Mouse (Mus musculus) heart, adult 18-20 months (tissue): ENCODE measurements around the gene Nt5dc3. TPM values are rescaled to one million over a fixed set of nuclear protein-coding genes. Genes with fewer than 3 reads are reported as not detected.

ENCODE experiments used
- DNase-seq, 2 experiments: peaks; one replicate each; pipeline ENCODE4 v3.0.0; 2021 to 2022; ENCODE audit warnings: mixed read lengths in 1 of 2
- long read RNA-seq, 2 experiments: library from polyadenylated mRNA; stranded (forward); transcript quantifications; one replicate each; pipeline ENCODE4 v2.0.0; 2021
- total RNA-seq, 2 experiments: library from RNA; stranded (reverse); gene quantifications; 2 replicates each; pipeline ENCODE4 v1.2.3; 2021

Nt5dc3 gene
- total RNA-seq, result 10 to 100 TPM; 33.7 to 35.6 TPM
- long read RNA-seq, experiment 1, full-length matches to known transcripts, result 2 of 11 reads
- long read RNA-seq, experiment 1, partial matches to known transcripts, result 0 of 11 reads
- long read RNA-seq, experiment 1, other reads (novel, unspliced or antisense), result 9 of 11 reads
- long read RNA-seq, experiment 2, partial matches to known transcripts, result 0 of 2 reads
- long read RNA-seq, experiment 2, other reads (novel, unspliced or antisense), result 2 of 2 reads

DNA sequence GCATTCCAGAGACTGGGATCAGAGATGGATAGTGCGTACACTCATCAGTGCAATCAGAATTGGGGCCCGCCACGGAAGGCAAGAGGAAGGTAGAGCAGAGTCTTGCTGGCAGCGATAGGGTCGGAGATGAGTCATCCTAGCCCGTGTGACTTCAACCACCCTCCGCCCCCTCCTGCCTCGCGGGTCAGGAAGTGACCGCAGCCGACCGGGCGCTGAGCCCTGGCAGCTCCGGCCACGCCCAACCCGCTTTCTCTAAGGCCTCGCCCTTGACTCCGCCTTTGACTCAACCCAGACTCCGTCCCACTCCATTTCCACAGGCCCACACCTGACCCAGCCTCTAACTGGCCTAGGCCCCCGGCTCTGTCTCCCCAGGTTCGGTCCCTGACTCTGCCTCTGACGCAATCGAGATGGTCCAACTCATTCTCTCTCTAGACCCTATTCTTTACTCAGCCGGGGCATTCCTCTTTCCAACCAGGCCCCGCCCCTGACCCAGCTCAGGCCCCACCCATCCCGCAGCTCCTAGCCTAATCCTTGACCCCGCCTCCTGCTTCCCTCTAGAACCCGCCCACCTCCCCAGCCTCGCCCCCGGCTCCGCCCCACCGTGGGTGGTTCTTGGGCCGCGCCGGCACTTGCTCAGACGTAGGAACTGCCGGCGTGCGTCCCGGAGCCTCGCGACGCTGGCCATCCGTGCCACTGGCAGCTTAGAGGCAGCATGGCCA lies at the start of gene Nt5dc3:
Gene Nt5dc3 (plus strand): TSS at position 608 of the 719 bp plus-strand sequence.
- DNase-seq, result peak; percentile 97 to 99

DNA sequence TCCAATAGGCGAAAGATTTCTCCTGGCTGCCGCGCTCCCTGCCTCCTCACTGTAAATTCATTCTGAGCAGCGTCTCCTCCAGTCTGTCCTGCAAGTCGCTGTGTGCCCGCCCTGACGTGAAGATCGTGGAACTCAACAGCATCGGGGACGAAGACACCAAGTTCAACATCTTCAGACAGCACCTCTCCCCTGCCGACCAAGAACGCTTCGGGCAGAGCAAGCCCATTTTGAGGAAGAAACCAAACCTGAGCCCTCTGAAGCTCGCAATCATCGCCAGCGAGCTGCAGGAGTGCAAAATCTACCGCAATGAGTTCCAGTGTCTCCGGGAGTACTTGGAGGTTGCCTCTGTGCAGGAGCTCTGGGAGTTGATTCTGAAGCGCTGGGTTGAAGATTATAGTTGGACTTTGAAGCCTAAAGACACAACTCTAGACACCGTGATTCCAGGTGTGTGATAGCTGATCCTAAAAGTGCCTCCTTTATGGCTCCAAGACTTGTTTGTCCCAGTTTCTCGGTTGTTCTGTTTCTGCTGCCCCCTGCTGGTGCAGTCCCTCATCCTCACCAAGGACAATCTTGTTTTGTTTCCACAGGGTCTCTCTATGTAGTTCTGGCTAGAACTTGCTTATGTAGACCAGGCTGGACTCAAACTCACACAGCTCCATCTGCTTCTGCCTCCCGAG lies 47.8 kb upstream of the Nt5dc3 start:
- DNase-seq, result peak; percentile 76 to 95

DNA sequence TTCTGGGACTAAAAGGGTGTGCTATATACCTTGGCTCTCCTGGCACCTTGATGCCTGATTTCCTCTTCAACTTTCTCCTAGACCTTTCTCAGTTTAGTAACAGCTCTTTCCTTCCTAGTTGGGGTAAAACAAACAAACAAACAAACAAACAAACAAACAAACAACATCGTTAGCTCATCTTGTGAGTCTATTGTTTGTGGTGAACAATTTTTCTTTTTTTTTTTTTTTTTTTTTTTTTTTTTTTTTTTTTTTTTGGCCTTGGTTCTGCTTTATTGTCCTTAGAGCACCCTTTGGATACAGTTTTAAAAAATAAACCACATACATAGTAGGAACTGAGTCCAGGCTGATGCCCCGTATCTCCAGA lies 47.3 kb upstream of the Nt5dc3 start:
- no peak for DNase-seq

DNA sequence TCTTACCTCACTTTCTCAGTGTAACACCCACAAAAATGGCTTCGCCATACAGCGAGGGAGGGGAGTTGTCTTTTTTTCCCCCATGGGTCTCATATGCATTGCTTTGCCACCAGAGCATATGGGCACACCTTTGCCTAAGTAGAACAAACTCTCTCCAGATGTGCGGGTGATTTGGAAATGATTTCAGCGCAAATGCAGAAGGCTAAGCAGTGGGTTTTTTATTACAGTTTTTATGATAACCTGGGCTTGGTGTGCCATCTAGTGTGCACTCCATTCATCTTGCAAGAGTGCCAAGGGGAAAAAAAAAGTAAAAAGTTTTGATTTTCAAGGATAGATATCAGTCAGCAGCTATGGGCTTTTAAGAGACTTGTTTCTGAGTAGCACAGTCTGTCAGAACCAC lies 43.8 kb upstream of the Nt5dc3 start:
- no peak for DNase-seq

DNA sequence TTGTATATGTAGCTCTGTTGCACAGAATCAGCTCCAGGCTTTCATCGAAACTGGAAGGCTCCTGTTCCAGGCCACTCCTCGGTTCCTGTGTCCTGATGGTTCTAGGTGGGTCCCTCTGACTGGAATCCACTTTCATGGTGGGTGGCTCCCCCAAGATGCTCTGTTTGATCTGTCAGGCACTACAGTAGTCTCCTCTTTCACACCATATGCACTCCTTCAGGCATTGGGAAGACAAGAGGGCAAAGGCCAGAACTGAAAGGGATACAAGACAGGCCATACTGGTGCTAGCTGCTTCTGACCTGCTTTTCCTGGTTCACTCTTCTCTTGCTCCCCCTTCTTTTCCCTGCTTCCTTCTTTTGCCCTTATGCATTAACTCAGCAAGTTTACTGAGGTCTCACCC lies 35.9 kb upstream of the Nt5dc3 start:
- DNase-seq, result no peak

DNA sequence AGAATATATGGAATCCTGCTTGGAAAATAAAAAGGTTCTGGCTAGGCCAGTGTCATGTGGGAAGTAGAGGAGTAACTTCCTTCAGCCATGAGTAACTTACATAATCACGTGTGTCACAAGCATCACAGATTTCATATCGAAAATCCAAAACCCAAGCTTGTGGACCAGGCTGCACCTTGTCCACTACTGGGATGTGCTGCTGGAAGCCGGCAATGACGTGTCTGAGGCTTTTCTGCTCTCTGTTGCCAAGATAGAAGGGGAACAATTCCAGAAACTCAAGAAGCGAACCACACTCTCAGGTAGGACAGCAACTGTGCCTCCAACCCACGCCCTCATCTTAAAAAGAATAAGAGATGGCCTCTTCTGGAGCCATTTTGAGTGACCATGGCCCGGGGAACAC lies 34.5 kb upstream of the Nt5dc3 start:
- DNase-seq, result no peak

DNA sequence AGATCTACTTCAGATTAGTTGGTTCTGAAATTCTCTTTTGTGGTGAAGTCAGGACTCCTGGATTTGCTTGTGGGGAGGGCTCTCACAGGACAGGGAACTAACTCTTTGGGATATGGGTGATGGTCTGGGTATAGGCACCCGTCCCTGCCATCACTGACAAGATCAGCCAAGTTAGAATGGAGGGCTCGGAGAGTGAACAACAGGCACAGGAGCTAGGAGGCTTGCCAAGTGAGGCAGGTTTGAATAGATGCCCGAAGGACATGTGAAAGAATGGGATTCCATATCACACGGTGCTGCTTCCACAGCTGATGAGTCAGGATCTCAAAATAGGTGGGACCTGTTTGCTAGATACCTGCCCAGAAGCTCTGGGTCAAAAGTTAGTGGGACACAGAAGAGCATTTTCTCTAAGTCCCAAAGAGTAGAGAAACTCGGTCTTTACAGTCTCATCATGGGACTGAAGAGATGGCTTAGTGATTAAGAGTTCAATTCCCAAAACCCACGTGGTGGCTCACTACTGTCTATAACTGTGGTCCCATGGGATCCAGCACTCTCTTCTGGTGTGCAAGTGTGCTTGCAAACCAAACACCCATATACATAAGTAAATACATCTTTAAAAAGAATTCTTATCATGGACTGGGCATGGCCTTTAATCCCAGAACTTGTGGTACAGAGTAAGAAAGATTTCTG lies 22.8 kb upstream of the Nt5dc3 start:
- DNase-seq, result peak; percentile 61 to 68

DNA sequence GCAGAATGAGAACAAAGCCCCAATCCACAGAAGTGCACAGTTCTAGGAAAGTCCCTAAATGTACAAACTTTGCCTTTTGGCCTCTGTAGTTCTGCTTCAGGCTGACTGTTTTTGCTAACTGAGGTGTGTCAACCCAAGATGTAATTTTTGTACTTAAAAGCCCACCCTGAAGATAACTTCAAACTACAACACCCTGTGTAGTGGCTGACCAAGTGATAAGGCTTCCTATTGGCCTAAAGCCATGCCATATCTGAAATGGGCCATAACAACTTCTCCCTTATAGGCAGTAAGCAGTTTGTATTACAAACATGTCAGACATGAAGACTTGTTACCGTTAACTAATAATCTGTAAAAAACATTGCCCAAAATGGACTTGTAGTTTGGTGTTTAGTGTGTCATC lies 21.1 kb upstream of the Nt5dc3 start:
- DNase-seq, result no peak

DNA sequence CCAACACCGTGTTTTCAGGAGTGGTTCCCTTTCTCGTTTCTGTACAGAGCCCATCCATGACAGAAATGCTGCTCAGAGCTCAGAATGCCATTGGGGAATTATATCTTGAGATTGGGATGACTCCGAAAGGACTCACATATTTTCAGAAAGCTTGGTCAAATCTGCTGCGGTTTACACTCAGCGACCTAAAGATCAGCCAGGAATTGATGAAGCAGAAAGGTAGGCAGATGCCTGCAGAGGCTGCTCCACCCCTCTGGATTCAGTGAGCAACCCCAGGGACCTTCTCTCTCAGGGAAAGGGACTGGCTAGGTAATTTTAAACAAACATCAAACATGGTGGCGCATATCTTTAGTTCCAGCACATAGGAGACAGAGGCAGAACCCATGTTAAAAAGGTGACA lies 20.6 kb upstream of the Nt5dc3 start:
- no peak for DNase-seq

DNA sequence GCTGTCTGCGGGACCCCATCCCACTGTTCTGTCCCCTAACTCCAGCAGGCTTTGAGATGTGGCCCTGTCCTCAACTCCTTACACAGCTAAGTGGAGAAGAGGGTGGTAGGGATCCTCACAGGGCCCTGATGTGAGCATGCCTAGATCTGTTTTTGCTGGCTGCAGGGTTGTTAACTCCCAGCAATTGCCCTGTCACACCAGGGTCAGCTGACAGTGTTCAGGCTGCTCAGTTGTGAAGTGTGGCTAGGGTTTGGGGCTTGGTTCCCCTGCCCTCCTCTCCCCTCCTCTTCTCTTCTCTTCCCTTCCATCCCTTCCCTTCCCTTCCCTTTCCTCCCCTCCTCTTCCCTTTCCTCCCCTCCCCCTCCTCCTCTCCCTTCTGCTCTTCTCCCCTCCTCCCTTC lies 17.6 kb upstream of the Nt5dc3 start:
- DNase-seq, result no peak

DNA sequence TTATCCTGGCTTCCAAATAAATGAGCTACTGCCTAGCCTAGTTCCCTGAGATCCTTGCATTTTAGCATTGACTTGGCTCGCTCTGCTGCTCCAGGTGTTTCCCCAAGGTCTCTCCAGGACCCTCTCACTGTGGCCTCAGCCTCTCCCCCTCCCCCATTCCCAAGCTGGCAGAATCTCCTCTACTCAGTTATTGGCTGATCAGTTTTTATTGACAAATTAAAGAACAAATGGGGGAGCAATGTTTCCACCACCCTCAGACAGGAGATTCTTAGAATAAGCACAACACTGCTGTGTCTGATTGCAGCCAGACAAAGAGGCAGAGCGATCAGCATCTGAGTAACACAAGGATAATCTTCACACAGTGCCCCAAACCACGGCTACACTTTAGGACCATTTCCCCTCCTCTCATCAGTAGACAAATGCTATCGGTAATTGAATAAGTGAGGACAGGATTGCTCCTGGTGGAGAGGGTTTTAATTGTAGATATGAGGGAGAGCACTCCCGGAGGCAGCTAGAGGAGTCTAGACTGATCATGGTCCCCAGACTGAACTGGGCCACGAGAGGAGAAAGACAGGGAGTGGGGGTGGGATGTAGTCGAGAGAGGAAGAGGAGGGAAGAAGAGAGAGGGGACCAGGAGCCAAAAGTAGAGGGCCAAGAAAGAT lies 17.0 kb upstream of the Nt5dc3 start:
- DNase-seq, result no peak

DNA sequence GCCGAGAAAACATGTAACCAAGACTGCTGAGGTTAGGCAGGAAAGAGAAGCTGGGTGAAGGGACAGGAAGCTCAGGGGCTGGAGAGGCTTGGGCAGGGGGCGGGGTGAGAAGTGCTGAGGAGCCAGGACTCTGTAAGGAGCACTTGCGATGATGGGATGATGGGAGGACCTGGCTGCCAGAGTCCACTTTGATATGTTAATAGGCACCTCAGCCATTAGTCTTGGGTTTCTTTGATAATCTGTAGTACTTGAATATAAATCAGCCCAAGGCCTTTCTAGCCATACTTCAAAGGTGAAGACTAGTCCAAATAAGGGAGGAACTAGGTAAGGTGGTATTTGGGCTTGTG lies 16.4 kb upstream of the Nt5dc3 start:
- DNase-seq, result no peak

DNA sequence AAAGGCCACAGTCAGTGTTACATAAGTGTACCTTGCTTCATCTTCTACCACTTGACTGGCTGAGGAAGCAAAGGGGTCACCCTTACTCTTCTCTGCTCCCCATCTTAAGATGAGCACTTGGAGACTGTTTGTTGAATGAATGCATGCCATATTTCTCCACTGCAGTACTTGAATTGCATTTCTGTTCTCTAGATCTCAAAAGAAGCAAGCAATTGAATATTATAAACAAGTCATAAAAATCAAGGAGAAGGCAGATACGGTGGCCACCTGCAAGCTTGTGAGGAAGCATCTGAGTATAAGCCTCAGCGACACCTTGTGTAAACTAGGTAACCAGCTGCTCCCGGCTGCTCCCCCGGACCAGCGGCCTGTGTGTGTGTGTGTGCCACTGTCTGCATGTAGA lies 15.1 kb upstream of the Nt5dc3 start, which contains the start of gene Gm49358:
Gene Gm49358 (plus strand): TSS at position 301 of the 400 bp plus-strand sequence.
- DNase-seq, result no peak

DNA sequence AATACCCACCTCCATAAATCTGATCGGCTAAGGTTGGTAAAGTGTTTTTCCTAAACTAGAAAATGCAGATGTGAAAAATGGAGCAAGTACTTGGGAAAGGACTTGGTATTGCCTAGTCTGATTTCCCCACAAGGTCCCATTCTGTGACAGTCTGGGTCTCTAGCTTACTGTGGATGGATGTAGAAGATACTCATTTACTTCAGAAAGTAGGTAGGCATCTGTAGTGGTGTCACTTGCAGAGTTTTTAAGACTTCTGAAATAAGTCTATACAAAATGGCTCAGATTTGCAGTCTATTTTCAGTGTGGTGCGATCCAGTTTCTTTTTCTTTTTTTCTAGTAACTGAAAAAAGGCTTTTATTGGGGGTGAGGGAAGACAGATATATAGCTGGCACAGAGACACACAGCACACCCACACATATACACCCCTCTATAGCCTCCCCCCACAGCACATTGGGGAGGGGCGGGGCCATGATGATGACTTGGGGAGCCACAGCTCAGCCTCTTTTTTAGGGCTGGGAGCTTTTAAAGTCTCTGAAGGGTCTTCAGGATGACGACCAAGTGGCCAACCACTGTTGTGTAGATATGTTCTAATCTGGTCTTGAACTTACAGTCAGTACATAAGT lies 13.3 kb upstream of the Nt5dc3 start:
- DNase-seq, result no peak

DNA sequence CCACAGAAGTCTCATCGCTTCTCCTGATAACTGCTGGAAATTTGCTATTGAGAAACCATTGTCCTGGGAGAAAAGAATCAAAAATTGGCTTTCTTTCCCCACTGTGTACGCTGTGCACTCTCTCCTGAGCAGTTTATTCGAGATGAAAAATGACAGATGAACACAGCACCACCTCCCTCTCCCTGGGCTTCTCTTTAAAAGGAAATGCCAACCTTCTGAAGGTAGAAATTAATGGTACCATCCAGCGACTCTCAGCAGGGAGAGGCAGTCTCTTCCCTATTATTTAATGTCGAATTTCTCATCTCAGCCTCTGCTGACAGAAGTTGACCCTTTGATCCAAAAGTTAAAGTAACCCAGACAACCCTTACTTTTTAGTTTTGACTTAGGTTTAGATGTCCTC lies 9.6 kb upstream of the Nt5dc3 start:
- DNase-seq, result no peak

DNA sequence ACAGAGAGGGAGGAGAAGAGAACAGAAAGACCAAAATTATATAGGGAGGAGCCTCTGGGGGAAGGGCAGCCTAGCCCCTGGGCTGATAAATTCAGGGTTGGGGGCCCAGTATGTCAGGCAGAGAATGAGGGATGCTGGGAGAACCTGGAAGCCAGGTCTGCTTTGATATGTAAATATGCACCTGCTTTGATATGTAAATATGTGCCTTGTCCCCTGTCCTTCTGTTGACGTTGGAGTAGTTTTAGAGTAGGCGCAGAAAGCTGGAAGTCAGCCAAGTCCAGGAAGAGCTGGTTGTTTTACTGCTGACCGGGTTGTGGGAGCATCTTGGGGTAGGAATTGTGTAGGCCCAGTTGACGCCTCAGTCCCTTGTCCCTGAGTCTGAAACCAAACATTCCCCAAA lies 9.0 kb upstream of the Nt5dc3 start:
- peak; percentile 27 to 32 for DNase-seq

DNA sequence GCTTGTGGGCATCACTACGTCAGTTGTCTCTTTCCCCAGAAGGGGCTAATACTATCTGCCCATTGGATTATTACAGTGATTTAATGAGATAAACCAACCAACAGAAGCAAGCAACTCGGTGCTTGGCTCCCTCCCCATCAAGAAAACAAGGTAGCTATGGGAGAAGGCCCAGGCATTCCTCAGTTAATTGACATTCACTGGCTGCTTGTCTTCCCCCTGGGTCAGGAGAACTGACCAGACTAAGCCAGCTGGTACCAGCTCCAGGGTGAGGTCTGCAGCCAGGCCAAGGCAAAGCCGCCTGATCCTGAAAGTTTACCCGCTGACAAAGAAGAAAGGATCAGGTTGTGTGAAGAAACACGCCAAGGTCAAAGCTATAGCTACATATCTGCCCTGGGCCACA lies 7.1 kb upstream of the Nt5dc3 start:
- no peak for DNase-seq

DNA sequence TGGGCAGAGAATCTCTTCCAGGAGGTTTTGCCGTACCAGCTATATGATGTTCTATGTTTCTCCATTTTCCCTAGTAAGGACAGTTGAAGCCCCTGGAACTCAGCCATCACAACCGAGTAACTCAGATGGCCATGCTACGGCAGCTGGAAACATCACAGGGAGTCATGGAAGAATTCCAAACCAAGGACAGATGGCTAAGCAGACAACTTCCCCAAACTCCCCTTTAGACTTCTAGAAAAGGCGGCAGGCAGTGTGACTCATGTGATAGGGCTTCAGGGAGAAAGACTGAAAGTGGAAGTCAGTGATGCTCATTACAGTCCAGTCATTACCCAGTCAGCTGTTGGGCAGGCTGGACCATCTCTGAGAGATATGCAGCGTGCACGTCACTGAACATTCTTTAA lies 6.6 kb upstream of the Nt5dc3 start:
- DNase-seq, result peak; percentile 25 to 60

DNA sequence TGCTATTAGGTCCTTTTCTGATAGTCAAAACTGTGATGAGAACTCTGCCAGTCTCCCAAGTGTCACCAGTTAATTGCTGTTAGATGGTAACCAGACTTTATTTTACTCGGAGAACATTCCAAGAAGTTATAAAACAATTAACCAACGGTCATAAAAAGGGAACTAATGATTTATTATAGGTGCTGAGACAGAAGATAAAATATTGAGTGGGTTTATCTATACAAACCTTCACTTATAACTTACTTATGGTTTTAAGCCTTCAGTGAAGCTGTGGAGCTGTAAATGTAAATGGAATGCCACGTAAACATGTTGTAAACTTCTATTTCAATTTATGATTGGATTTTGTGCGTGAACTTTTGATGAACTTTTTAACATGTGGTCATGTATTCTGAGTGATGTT lies 5.4 kb upstream of the Nt5dc3 start:
- no peak for DNase-seq

DNA sequence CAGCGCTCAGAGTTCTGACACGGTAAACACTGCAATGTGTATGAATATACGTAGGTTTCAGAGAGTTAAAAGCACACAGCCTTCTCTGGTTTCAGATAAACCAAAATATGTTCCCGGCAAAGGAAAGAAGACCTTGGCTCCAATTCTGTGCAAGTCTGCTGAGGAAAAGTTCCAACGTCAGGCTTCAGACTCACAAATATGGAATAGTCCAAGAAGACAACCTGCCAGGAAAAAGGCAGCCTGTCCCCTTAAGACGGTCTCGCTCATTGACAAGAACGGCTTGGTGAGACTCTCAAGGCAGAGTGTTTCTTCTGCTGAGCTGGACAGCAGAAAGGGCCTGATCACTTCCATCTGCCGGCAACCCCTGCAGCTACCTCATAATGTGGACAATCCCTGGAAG lies 2.5 kb upstream of the Nt5dc3 start:
- peak; percentile 33 to 42 for DNase-seq

DNA sequence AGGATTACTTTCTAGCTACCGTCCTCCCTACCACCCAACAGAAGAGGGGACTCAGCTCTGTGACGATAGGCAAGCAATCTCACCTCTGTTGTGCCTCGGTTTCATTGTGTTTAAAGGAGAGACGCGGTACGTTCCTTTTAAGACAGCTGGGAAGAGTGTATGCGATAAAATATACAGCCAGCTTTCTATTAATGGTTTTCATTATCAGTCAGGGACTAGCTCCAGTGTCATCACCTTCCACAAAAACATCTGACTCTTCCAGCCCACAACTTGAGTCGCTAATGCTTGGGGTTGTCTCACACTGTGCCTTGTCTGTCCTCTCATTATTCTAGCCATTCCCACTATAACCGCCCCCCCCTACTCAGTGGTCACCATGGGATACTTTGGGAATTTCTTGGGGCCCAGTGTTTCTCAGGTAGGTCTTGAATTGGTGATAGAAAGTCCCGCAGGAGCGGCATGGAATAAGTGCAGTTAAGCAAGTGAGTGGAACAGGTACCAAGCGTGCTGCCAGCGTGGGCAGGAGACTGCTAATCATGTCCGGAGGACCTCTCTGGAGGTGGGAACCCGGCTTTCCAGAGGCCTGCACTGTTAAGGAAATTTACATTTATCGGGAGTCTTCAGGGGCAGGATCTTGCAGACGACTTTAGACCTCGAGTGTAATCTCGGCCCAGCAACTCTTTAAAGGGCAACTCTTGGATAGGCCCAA lies 1.0 kb upstream of the Nt5dc3 start:
- no peak for DNase-seq
